Mouse (Mus musculus): ENCODE measurements at regions not wholly inside any gene's neighbourhood (a gene's known extent, or its start where the extent isn't known, plus 50 kb on each side); places are given as distances from the start of the nearest gene placed in this dataset.

GRCm38 (mm10) chr7:83482671-83483304 lies 101.9 kb upstream of the Tmc3 start:
- 5% methylated on average over 7 of the region's 7 CpGs for WGBS
- no peak overlapping the region for H3K27ac ChIP-seq (ENCODE audit: control insufficient read depth, insufficient read depth, low read depth, low read length, poor library complexity)
- TF ChIP-seq CTCF (IDR thresholded peaks at IDR 0.05; ENCODE audit: control insufficient read depth, insufficient read depth, low read length) (no peak), POLR2A (IDR thresholded peaks at IDR 0.05; ENCODE audit: borderline replicate concordance, control insufficient read depth, low read depth, low read length) (no peak)
- H3K4me3 ChIP-seq (replicated peaks; ENCODE audit: control insufficient read depth, low read depth, low read length), result no peak overlapping the region
- no peaks in the 10 kb centered on the region for H3K4me1 ChIP-seq (ENCODE audit: control insufficient read depth, insufficient read depth, low read length)

- Histone ChIP-seq H3K4me3 (replicated peaks; ENCODE audit: control insufficient read depth, low read depth, low read length) (no peak overlapping the region), H3K4me1 (ENCODE audit: control insufficient read depth, insufficient read depth, low read length) (no peaks in the 10 kb centered on the region), H3K27ac (ENCODE audit: control insufficient read depth, insufficient read depth, low read depth, low read length, poor library complexity) (no peak overlapping the region)
- 50% methylated on average over 2 of the region's 2 CpGs for WGBS
- no peak for TF ChIP-seq CTCF (IDR thresholded peaks at IDR 0.05; ENCODE audit: control insufficient read depth, insufficient read depth, low read length)
- TF ChIP-seq POLR2A (IDR thresholded peaks at IDR 0.05; ENCODE audit: borderline replicate concordance, control insufficient read depth, low read depth, low read length), result no peak
These were observed 98.5 kb upstream of the Tmc3 start for GRCm38 (mm10) chr7:83486156-83486750.

GRCm38 (mm10) chr7:83489790-83490189 lies 94.9 kb upstream of the Tmc3 start:
- Histone ChIP-seq H3K27ac (ENCODE audit: control insufficient read depth, insufficient read depth, low read depth, low read length, poor library complexity) (no peak overlapping the region), H3K4me3 (replicated peaks; ENCODE audit: control insufficient read depth, low read depth, low read length) (no peak overlapping the region), H3K4me1 (ENCODE audit: control insufficient read depth, insufficient read depth, low read length) (no peaks in the 10 kb centered on the region)
- WGBS, result 79% methylated on average over 1 of the region's 1 CpGs
- TF ChIP-seq POLR2A (IDR thresholded peaks at IDR 0.05; ENCODE audit: borderline replicate concordance, control insufficient read depth, low read depth, low read length) (no peak), CTCF (IDR thresholded peaks at IDR 0.05; ENCODE audit: control insufficient read depth, insufficient read depth, low read length) (no peak)

- TF ChIP-seq CTCF (IDR thresholded peaks at IDR 0.05; ENCODE audit: control insufficient read depth, insufficient read depth, low read length) (no peak), POLR2A (IDR thresholded peaks at IDR 0.05; ENCODE audit: borderline replicate concordance, control insufficient read depth, low read depth, low read length) (no peak)
- Histone ChIP-seq H3K27ac (ENCODE audit: control insufficient read depth, insufficient read depth, low read depth, low read length, poor library complexity) (no peak overlapping the region), H3K4me1 (ENCODE audit: control insufficient read depth, insufficient read depth, low read length) (no peaks in the 10 kb centered on the region), H3K4me3 (replicated peaks; ENCODE audit: control insufficient read depth, low read depth, low read length) (no peak overlapping the region)
- WGBS, result 64% methylated on average over 2 of the region's 2 CpGs
These were observed 79.6 kb upstream of the Tmc3 start for GRCm38 (mm10) chr7:83504996-83505645.

- TF ChIP-seq POLR2A (IDR thresholded peaks at IDR 0.05; ENCODE audit: borderline replicate concordance, control insufficient read depth, low read depth, low read length) (no peak), CTCF (IDR thresholded peaks at IDR 0.05; ENCODE audit: control insufficient read depth, insufficient read depth, low read length) (no peak)
- WGBS, result 71% methylated on average over 4 of the region's 4 CpGs
- Histone ChIP-seq H3K4me1 (ENCODE audit: control insufficient read depth, insufficient read depth, low read length) (no peaks in the 10 kb centered on the region), H3K27ac (ENCODE audit: control insufficient read depth, insufficient read depth, low read depth, low read length, poor library complexity) (no peak overlapping the region), H3K4me3 (replicated peaks; ENCODE audit: control insufficient read depth, low read depth, low read length) (no peak overlapping the region)
These were observed 68.4 kb upstream of the Tmc3 start for GRCm38 (mm10) chr7:83516295-83516694.

- WGBS, result 84% methylated on average over 7 of the region's 7 CpGs
- H3K4me3 ChIP-seq (replicated peaks; ENCODE audit: control insufficient read depth, low read depth, low read length), result no peak overlapping the region
- H3K4me1 ChIP-seq (ENCODE audit: control insufficient read depth, insufficient read depth, low read length), result no peaks in the 10 kb centered on the region
- no peak for TF ChIP-seq POLR2A (IDR thresholded peaks at IDR 0.05; ENCODE audit: borderline replicate concordance, control insufficient read depth, low read depth, low read length)
- TF ChIP-seq CTCF (IDR thresholded peaks at IDR 0.05; ENCODE audit: control insufficient read depth, insufficient read depth, low read length), result no peak
- H3K27ac ChIP-seq (ENCODE audit: control insufficient read depth, insufficient read depth, low read depth, low read length, poor library complexity), result no peak overlapping the region
These were observed 63.2 kb upstream of the Tmc3 start for GRCm38 (mm10) chr7:83521511-83521910.

Data from bone marrow, adult 2 months (tissue).